Mouse (Mus musculus) forebrain, postnatal 0 days (tissue): Measurements from ENCODE around the gene Gm20696. TPM values are rescaled to one million over a fixed set of nuclear protein-coding genes. Genes with fewer than 3 reads are reported as not detected.
A peak's percentile ranks its signal among the peaks of the same experiment; 100 is the strongest.

Experiments
- ATAC-seq: fragments of 200-750 bp; cut with Nextera tagmentation; 2 replicates; pipeline ENCODE4 v1.8.0; 2017; ENCODE audit warnings: mild to moderate bottlenecking, moderate library complexity
- DNase-seq: peaks from one replicate; pipeline ENCODE4 v3.0.0-alpha.2; 2015
- H3K27ac ChIP-seq: fragments of 300-500 bp; sonication (generic); 2 replicates; pipeline ENCODE4 v1.5.1; 2014; ENCODE audit warnings: low read depth, mild to moderate bottlenecking, antibody characterized with exemption, low read length, moderate library complexity, mixed read lengths
- H3K27me3 ChIP-seq: fragments of 300-500 bp; sonication (generic); 2 replicates; pipeline ENCODE4 v1.6.1; 2014; ENCODE audit warnings: mild to moderate bottlenecking, low read length, mixed read lengths; ENCODE audit not compliant: insufficient read depth
- H3K36me3 ChIP-seq: fragments of 300-500 bp; sonication (generic); 2 replicates; pipeline ENCODE4 v1.6.1; 2014; ENCODE audit warnings: mild to moderate bottlenecking, moderate library complexity; ENCODE audit not compliant: insufficient read depth
- H3K4me1 ChIP-seq: fragments of 300-500 bp; sonication (generic); 2 replicates; pipeline ENCODE4 v1.6.1; 2014; ENCODE audit warnings: antibody characterized with exemption; ENCODE audit not compliant: insufficient read depth
- H3K4me2 ChIP-seq: fragments of 300-500 bp; sonication (generic); 2 replicates; pipeline ENCODE4 v1.6.1; 2014; ENCODE audit warnings: low read depth, mild to moderate bottlenecking, moderate library complexity
- H3K4me3 ChIP-seq: fragments of 300-500 bp; sonication (generic); 2 replicates; pipeline ENCODE4 v1.5.1; 2014; ENCODE audit warnings: low read depth, low read length, mixed read lengths
- H3K9ac ChIP-seq: fragments of 300-500 bp; sonication (generic); 2 replicates; pipeline ENCODE4 v1.6.1; 2014; ENCODE audit warnings: mild to moderate bottlenecking
- H3K9me3 ChIP-seq: fragments of 300-500 bp; sonication (generic); 2 replicates; pipeline ENCODE4 v1.6.1; 2016; ENCODE audit warnings: low read length
- CTCF ChIP-seq: sonication (generic); IDR thresholded peaks from 2 replicates; pipeline ENCODE4 v1.5.1; 2016; ENCODE audit warnings: antibody characterized with exemption, control low read depth, low read depth
- WGBS: fragments of 180-500 bp; shearing (Covaris S2); extraction: QIAGEN DNeasy Blood & Tissue Kit; methylation state at CpG from one replicate; pipeline ENCODE4 v1.1.7; 2014; 5-methylcytosine and 5-hydroxymethylcytosine counted together
- polyA plus RNA-seq: library from polyadenylated mRNA; unstranded; fragments of >200 nt; fragmentation: Nextera tagmentation; extraction: Ambion mirVana; gene quantifications from 2 replicates; pipeline ENCODE4 v1.2.1, GENCODE M21; 2015
- total RNA-seq: library from RNA; depleted of rRNA; stranded (reverse); fragments of >200 nt; gene quantifications from 2 replicates; pipeline ENCODE4 v1.2.3, GENCODE M21; 2014

The Gm20696 gene
- total and polyA plus RNA-seq, 2 experiments from 2014 or later: 2.2 to 2.6 TPM

DNA sequence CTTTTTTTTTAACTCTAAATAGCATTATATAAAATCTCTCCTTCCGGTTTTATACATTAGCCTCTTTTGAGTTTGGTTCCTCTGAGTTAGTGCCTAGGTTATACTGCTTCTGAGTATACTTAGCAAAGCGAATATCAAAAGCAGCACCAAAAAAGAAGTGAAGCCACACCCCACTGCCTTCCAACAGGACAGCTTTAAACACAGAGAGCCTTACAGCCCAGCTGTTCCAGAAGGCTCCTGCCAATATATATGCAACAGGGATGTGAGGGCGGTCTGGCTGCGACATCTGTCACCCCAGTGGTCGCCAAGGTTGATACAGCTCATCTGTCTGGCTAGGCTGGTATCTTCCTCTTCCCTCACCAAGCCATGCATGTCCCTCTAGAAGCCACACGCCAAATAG lies 91.0 kb downstream of the Gm20696 start:
- no peak for TF ChIP-seq CTCF
- 88% methylated on average over 6 of the region's 6 CpGs for WGBS
- no peak for ATAC-seq
- Histone ChIP-seq H3K27me3 (no peaks in the 10 kb centered on the region), H3K36me3 (no peaks in the 10 kb centered on the region), H3K27ac (no peak overlapping the region), H3K9ac (no peak overlapping the region), H3K4me3 (no peak overlapping the region), H3K4me2 (no peak overlapping the region), H3K9me3 (no peaks in the 10 kb centered on the region), H3K4me1 (no peaks in the 10 kb centered on the region)
- no peak for DNase-seq

DNA sequence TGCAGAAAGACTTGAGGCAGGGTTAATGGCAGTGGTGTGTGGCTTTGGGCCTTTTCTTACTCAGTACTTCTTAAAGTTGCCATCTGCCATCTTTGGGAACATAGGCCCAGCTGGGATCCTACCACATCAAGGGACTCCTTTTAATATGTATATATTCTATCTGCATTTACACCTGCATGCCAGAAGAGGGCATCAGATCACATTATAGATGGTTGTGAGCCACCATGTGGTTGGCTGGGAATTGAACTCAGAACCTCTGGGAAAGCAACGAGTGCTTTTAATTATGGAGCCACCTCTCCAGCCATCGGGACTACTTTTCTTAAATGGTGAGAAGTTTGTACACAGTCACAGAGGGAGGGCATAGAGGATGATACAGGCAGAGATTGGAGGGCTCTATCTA lies 93.3 kb downstream of the Gm20696 start:
- H3K4me3 ChIP-seq: no peak overlapping the region
- TF ChIP-seq CTCF: 0 out of 2 replicates have a peak, but pooled peaks have one; percentile 11
- no peak for ATAC-seq
- H3K27me3 ChIP-seq: no peaks in the 10 kb centered on the region
- DNase-seq: no peak
- no peak overlapping the region for H3K9ac ChIP-seq
- H3K36me3 ChIP-seq: no peaks in the 10 kb centered on the region
- 86% methylated on average over 2 of the region's 2 CpGs for WGBS
- H3K4me2 ChIP-seq: no peak overlapping the region
- no peaks in the 10 kb centered on the region for H3K4me1 ChIP-seq
- no peak overlapping the region for H3K27ac ChIP-seq
- no peaks in the 10 kb centered on the region for H3K9me3 ChIP-seq

DNA sequence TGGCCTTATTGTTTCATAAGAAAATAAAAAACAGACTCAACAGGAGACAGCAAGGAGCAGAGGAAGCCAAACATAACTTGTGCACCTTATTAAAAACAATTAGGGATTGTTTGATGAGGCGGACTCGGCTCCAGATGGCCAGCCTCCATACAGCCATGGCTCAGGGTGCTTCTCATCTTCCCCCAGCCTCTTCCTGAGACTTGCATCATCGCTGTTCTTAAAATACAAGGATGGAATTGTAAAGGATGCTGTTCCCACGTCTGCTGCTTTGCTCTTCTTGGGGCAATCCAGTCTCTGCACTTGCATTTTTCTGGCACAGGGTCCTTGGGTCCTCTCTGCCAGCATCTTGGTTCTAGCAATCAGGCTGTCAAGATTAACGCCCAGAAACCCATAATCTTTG lies 94.5 kb downstream of the Gm20696 start:
- H3K27me3 ChIP-seq: no peaks in the 10 kb centered on the region
- no peak overlapping the region for H3K4me3 ChIP-seq
- H3K27ac ChIP-seq: no peak overlapping the region
- no peaks in the 10 kb centered on the region for H3K9me3 ChIP-seq
- ATAC-seq (no peak), DNase-seq (no peak)
- no peaks in the 10 kb centered on the region for H3K4me1 ChIP-seq
- H3K4me2 ChIP-seq: no peak overlapping the region
- H3K36me3 ChIP-seq: no peaks in the 10 kb centered on the region
- no peak for TF ChIP-seq CTCF
- no peak overlapping the region for H3K9ac ChIP-seq
- 64% methylated on average over 5 of the region's 5 CpGs for whole genome bisulfite sequencing

DNA sequence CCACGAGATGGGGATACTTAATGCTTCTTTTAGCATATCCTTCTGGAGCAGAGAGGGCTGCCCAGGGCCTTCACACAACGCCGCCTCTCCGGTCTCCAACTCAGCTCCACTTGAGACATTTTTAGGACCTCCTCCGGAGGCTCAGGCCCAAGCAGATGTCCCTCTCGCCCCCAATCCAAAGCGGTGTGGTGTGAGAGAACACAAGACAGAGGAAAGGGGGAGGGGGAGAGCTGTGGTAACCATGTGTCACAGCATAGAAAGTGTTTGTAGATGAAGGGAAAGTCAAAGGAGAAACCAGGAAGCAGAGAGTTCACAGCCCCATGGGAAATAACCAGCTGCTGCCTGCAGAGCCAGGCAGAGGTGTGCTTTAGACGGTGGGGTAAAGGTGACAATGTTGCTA lies 99.7 kb downstream of the Gm20696 start:
- no peaks in the 10 kb centered on the region for H3K4me1 ChIP-seq
- H3K36me3 ChIP-seq: no peaks in the 10 kb centered on the region
- no peak overlapping the region for H3K4me3 ChIP-seq
- no peaks in the 10 kb centered on the region for H3K9me3 ChIP-seq
- DNase-seq: no peak
- no peaks in the 10 kb centered on the region for H3K27me3 ChIP-seq
- WGBS: 78% methylated on average over 8 of the region's 8 CpGs
- H3K27ac ChIP-seq: no peak overlapping the region
- no peak overlapping the region for H3K4me2 ChIP-seq
- ATAC-seq: no peak
- H3K9ac ChIP-seq: no peak overlapping the region
- TF ChIP-seq CTCF: no peak

DNA sequence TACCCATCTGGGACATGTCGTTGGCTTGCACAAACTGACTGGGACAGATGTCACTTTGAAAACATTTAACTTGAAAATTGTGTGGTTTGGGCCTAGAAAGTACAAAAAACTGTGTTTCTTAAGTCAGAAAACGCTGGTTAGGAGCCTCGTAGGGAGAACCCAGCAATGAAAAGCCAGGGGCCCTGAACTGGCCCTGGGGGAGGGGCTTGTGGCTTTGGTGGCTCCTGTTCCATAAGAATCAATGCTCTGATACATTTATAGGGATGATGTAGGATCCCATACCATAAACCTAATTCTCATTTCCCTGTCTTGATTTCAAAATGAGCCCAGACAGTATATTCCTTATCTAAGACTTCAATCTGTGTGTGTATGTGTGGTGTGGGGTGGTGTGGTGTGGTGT lies 101.8 kb downstream of the Gm20696 start:
- no peak overlapping the region for H3K4me2 ChIP-seq
- no peak for TF ChIP-seq CTCF
- no peaks in the 10 kb centered on the region for H3K4me1 ChIP-seq
- 70% methylated on average over 3 of the region's 3 CpGs for WGBS
- ATAC-seq: no peak
- H3K9ac ChIP-seq: no peak overlapping the region
- no peak overlapping the region for H3K4me3 ChIP-seq
- H3K27ac ChIP-seq: no peak overlapping the region
- no peaks in the 10 kb centered on the region for H3K36me3 ChIP-seq
- H3K27me3 ChIP-seq: no peaks in the 10 kb centered on the region
- no peak for DNase-seq
- H3K9me3 ChIP-seq: no peaks in the 10 kb centered on the region

DNA sequence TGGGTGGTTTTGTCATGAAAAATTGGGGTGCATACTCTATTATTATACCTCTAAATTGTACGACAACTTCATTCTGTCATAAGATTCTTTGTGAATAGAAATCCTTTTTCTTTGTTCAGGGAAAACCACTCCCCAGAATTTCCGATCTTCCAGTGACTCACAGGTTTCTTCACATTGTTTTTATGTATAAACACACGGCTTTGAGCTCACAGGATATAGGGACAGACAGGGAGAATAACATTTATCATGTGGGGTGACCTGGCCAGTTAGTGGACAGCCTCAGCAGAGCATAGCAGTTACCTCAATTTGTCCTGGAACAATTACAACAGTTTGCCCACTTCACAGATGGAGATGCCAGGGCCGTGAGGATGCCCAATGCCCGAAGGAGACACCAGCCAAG lies 109.6 kb downstream of the Gm20696 start:
- 83% methylated on average over 5 of the region's 5 CpGs for WGBS
- H3K4me2 ChIP-seq: no peak overlapping the region
- H3K36me3 ChIP-seq: no peaks in the 10 kb centered on the region
- no peak for TF ChIP-seq CTCF
- no peak overlapping the region for H3K4me3 ChIP-seq
- DNase-seq (no peak), ATAC-seq (no peak)
- no peaks in the 10 kb centered on the region for H3K27me3 ChIP-seq
- no peaks in the 10 kb centered on the region for H3K9me3 ChIP-seq
- no peaks in the 10 kb centered on the region for H3K4me1 ChIP-seq
- no peak overlapping the region for H3K27ac ChIP-seq
- no peak overlapping the region for H3K9ac ChIP-seq

DNA sequence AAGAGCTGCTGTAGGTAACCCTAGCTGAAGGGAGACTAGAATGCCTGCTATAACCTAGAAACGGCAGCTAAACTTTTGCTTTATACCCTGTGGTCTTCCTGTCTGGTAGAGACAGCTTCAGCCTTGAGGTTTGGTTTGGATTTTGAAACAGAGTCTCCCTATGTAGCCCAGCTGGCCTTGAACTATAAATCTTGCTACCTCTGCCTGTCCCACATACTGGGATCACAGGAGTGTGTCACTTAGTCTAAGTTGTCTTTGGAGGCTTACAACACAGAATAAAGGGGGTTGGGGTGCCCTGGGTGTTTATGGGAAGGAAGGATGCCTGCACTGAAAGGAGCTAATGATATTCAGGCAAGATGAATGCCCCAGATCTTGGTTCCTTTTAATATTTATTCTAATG lies 113.8 kb downstream of the Gm20696 start:
- Histone ChIP-seq H3K4me2 (no peak overlapping the region), H3K36me3 (no peaks in the 10 kb centered on the region), H3K27me3 (no peaks in the 10 kb centered on the region), H3K27ac (no peak overlapping the region), H3K9me3 (no peaks in the 10 kb centered on the region), H3K4me3 (no peak overlapping the region), H3K9ac (no peak overlapping the region), H3K4me1 (no peaks in the 10 kb centered on the region)
- 69% methylated on average over 1 of the region's 1 CpGs for WGBS
- TF ChIP-seq CTCF: no peak
- ATAC-seq (no peak), DNase-seq (no peak)

DNA sequence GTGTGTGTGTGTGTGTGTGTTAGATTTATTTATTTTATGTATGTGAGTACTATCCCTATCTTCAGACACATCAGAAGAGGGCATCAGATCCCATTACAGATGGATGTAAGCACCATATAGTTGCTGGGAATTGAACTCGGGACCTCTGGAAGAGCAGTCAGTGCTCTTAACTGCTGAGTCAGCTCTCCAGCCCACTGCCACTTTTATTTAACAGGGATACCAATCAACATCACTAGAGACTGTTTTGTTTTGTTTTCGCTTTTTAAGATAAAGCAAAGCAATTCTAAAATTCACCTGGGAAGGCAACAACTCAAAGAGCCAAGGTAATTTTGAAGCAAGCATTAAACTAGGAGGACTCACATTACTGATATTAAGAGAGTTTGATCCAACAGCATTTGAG lies 120.2 kb downstream of the Gm20696 start:
- H3K27me3 ChIP-seq: no peaks in the 10 kb centered on the region
- DNase-seq: no peak
- H3K9ac ChIP-seq: no peak overlapping the region
- no peak overlapping the region for H3K4me3 ChIP-seq
- no peak overlapping the region for H3K27ac ChIP-seq
- H3K4me2 ChIP-seq: no peak overlapping the region
- H3K4me1 ChIP-seq: no peaks in the 10 kb centered on the region
- H3K9me3 ChIP-seq: no peaks in the 10 kb centered on the region
- H3K36me3 ChIP-seq: no peaks in the 10 kb centered on the region
- TF ChIP-seq CTCF: no peak
- no peak for ATAC-seq
- 95% methylated on average over 2 of the region's 2 CpGs for WGBS
